Mouse (Mus musculus) midbrain, embryonic 14.5 days (tissue): ENCODE results near the gene Bclaf1. TPM values are rescaled to one million over a fixed set of nuclear protein-coding genes. Genes with fewer than 3 reads are reported as not detected.

Source experiments
- ATAC-seq: fragments of 200-750 bp; cut with Nextera tagmentation; 2 replicates; pipeline ENCODE4 v1.8.0; 2017; ENCODE audit warnings: moderate number of reproducible peaks, moderate library complexity; ENCODE audit not compliant: low FRiP score, low TSS enrichment
- DNase-seq: peaks from one replicate; pipeline ENCODE4 v3.0.0-alpha.2; 2015
- H3K27ac ChIP-seq: fragments of 300-500 bp; sonication (generic); replicated peaks from 2 replicates; pipeline ENCODE4 v1.5.1; 2014; ENCODE audit warnings: mild to moderate bottlenecking, low read depth, low read length, moderate library complexity
- H3K27me3 ChIP-seq: fragments of 300-500 bp; sonication (generic); 2 replicates; pipeline ENCODE4 v1.6.1; 2014; ENCODE audit warnings: low read length, control low read depth, mixed read lengths; ENCODE audit not compliant: control insufficient read depth, insufficient read depth
- H3K36me3 ChIP-seq: fragments of 300-500 bp; sonication (generic); 2 replicates; pipeline ENCODE4 v1.6.1; 2014; ENCODE audit warnings: low read length, control low read depth; ENCODE audit not compliant: control insufficient read depth, insufficient read depth
- H3K4me1 ChIP-seq: fragments of 300-500 bp; sonication (generic); 2 replicates; pipeline ENCODE4 v1.6.1; 2014; ENCODE audit warnings: mild to moderate bottlenecking, antibody characterized with exemption, low read length, control low read depth; ENCODE audit not compliant: control insufficient read depth, insufficient read depth
- H3K4me2 ChIP-seq: fragments of 300-500 bp; sonication (generic); 2 replicates; pipeline ENCODE4 v1.6.1; 2014; ENCODE audit warnings: mild to moderate bottlenecking, low read length, moderate library complexity
- H3K4me3 ChIP-seq: fragments of 300-500 bp; sonication (generic); replicated peaks from 2 replicates; pipeline ENCODE4 v1.5.1; 2014; ENCODE audit warnings: low read depth, low read length
- H3K9ac ChIP-seq: fragments of 300-500 bp; sonication (generic); replicated peaks from 2 replicates; pipeline ENCODE4 v1.6.1; 2014; ENCODE audit warnings: mild to moderate bottlenecking, low read length, moderate library complexity
- H3K9me3 ChIP-seq: fragments of 300-500 bp; sonication (generic); 2 replicates; pipeline ENCODE4 v1.6.1; 2016; ENCODE audit warnings: low read length, control low read depth, mixed read lengths; ENCODE audit not compliant: control insufficient read depth
- WGBS: fragments of 180-500 bp; shearing (Covaris S2); extraction: QIAGEN DNeasy Blood & Tissue Kit; methylation state at CpG from one replicate; pipeline ENCODE4 v1.1.7; 2014; 5-methylcytosine and 5-hydroxymethylcytosine counted together
- polyA plus RNA-seq: library from polyadenylated mRNA; unstranded; fragments of >200 nt; fragmentation: Nextera tagmentation; extraction: Ambion mirVana; gene quantifications from 2 replicates; pipeline ENCODE4 v1.2.1, GENCODE M21; 2014

Bclaf1 gene
- polyA plus RNA-seq, 1 experiment from 2014 or later = 148 TPM

- peak overlapping the region; percentile 79 for H3K4me3 ChIP-seq
- no peak for ATAC-seq
- H3K9me3 ChIP-seq = no peaks in the 10 kb centered on the region
- no peaks in the 10 kb centered on the region for H3K36me3 ChIP-seq
- H3K9ac ChIP-seq = peak overlapping the region; percentile 97
- no peak for DNase-seq
- peak overlapping the region; percentile 84 for H3K4me2 ChIP-seq
- H3K27me3 ChIP-seq = no peaks in the 10 kb centered on the region
- WGBS = 51% methylated on average over 11 of the region's 11 CpGs
- peaks cover 21% of the 10 kb centered on the region for H3K4me1 ChIP-seq
- H3K27ac ChIP-seq = peak overlapping the region; percentile 99
Measured at GRCm38 (mm10) chr10:20310969-20311769, 1.1 kb upstream of the Bclaf1 start.

- ATAC-seq = peak; percentile 82
- DNase-seq = peak; percentile 96
- Histone ChIP-seq H3K9ac (peak overlapping the region; percentile 97), H3K27ac (peak overlapping the region; percentile 99), H3K4me3 (peak overlapping the region; percentile 79), H3K36me3 (no peaks in the 10 kb centered on the region), H3K9me3 (no peaks in the 10 kb centered on the region), H3K4me2 (peak overlapping the region; percentile 63), H3K4me1 (peaks cover 26% of the 10 kb centered on the region), H3K27me3 (no peaks in the 10 kb centered on the region)
- WGBS = under 1% methylated on average over 48 of the region's 54 CpGs
Measured at GRCm38 (mm10) chr10:20312736-20313301, 550 bp downstream of the Bclaf1 start.

GRCm38 (mm10) chr10:20313447-20313846 lies 1.2 kb downstream of the Bclaf1 start:
- ATAC-seq (no peak), DNase-seq (no peak)
- Histone ChIP-seq H3K27me3 (no peaks in the 10 kb centered on the region), H3K4me1 (peaks cover 26% of the 10 kb centered on the region), H3K9me3 (no peaks in the 10 kb centered on the region), H3K4me2 (peak overlapping the region; percentile 63), H3K4me3 (peak overlapping the region; percentile 79), H3K9ac (peak overlapping the region; percentile 97), H3K27ac (no peak overlapping the region), H3K36me3 (peaks cover 5% of the 10 kb centered on the region; the same call in 1 of the 2 replicates)
- 51% methylated on average over 13 of the region's 13 CpGs for WGBS

GRCm38 (mm10) chr10:20313941-20314340 lies 1.7 kb downstream of the Bclaf1 start:
- no peak overlapping the region for H3K9ac ChIP-seq

GRCm38 (mm10) chr10:20314797-20315196 lies 2.5 kb downstream of the Bclaf1 start:
- Histone ChIP-seq H3K9ac (no peak overlapping the region), H3K4me3 (no peak overlapping the region), H3K4me2 (no peak overlapping the region), H3K4me1 (peaks cover 26% of the 10 kb centered on the region), H3K9me3 (no peaks in the 10 kb centered on the region), H3K36me3 (peaks cover 15% of the 10 kb centered on the region), H3K27me3 (no peaks in the 10 kb centered on the region), H3K27ac (no peak overlapping the region)
- DNase-seq = peak; percentile 31
- 60% methylated on average over 2 of the region's 2 CpGs for WGBS
- ATAC-seq = no peak

More at GRCm38 (mm10) chr10:20313941-20314340, 1.7 kb downstream of the Bclaf1 start:
- Histone ChIP-seq H3K4me2 (peak overlapping the region; percentile 63), H3K27me3 (no peaks in the 10 kb centered on the region), H3K27ac (no peak overlapping the region), H3K9me3 (no peaks in the 10 kb centered on the region), H3K4me1 (peaks cover 26% of the 10 kb centered on the region), H3K36me3 (peaks cover 9% of the 10 kb centered on the region), H3K4me3 (peak overlapping the region; percentile 79; the same call in 1 of the 2 replicates)
- 88% methylated on average over 4 of the region's 4 CpGs for WGBS
- DNase-seq (no peak), ATAC-seq (no peak)

GRCm38 (mm10) chr10:20317466-20317865 lies 5.2 kb downstream of the Bclaf1 start:
- no peak overlapping the region for H3K4me2 ChIP-seq
- WGBS = 86% methylated on average over 5 of the region's 5 CpGs

GRCm38 (mm10) chr10:20326226-20326625 lies 14.0 kb downstream of the Bclaf1 start:
- DNase-seq (no peak), ATAC-seq (no peak)

More at GRCm38 (mm10) chr10:20317466-20317865, 5.2 kb downstream of the Bclaf1 start:
- DNase-seq (no peak), ATAC-seq (no peak)
- no peaks in the 10 kb centered on the region for H3K27me3 ChIP-seq
- H3K9ac ChIP-seq = no peak overlapping the region
- peaks cover 15% of the 10 kb centered on the region for H3K4me1 ChIP-seq
- no peaks in the 10 kb centered on the region for H3K9me3 ChIP-seq
- no peak overlapping the region for H3K27ac ChIP-seq
- peaks cover 25% of the 10 kb centered on the region for H3K36me3 ChIP-seq
- no peak overlapping the region for H3K4me3 ChIP-seq

GRCm38 (mm10) chr10:20331262-20331661 lies 19.0 kb downstream of the Bclaf1 start:
- WGBS = 94% methylated on average over 2 of the region's 2 CpGs
- peaks cover 85% of the 10 kb centered on the region for H3K36me3 ChIP-seq

More at GRCm38 (mm10) chr10:20326226-20326625, 14.0 kb downstream of the Bclaf1 start:
- no peaks in the 10 kb centered on the region for H3K27me3 ChIP-seq
- no peak overlapping the region for H3K27ac ChIP-seq
- no peak overlapping the region for H3K9ac ChIP-seq
- H3K4me3 ChIP-seq = no peak overlapping the region
- no peak overlapping the region for H3K4me2 ChIP-seq
- no peaks in the 10 kb centered on the region for H3K4me1 ChIP-seq
- no peaks in the 10 kb centered on the region for H3K9me3 ChIP-seq
- peaks cover 83% of the 10 kb centered on the region for H3K36me3 ChIP-seq

More at GRCm38 (mm10) chr10:20331262-20331661, 19.0 kb downstream of the Bclaf1 start:
- no peak for DNase-seq
- Histone ChIP-seq H3K9me3 (no peaks in the 10 kb centered on the region), H3K4me1 (no peaks in the 10 kb centered on the region), H3K27me3 (no peaks in the 10 kb centered on the region), H3K4me3 (no peak overlapping the region), H3K27ac (no peak overlapping the region), H3K9ac (no peak overlapping the region), H3K4me2 (no peak overlapping the region)
- ATAC-seq = no peak
